Mouse (Mus musculus): ENCODE data around the gene Atp11c. TPM values are rescaled to one million over a fixed set of nuclear protein-coding genes. Genes with fewer than 3 reads are reported as not detected.

Gene Atp11c
- polyA plus RNA-seq (2012; fragmentation: generic; extraction: Trizol) = under 1 TPM; 0.06 to 0.80 TPM

DNA sequence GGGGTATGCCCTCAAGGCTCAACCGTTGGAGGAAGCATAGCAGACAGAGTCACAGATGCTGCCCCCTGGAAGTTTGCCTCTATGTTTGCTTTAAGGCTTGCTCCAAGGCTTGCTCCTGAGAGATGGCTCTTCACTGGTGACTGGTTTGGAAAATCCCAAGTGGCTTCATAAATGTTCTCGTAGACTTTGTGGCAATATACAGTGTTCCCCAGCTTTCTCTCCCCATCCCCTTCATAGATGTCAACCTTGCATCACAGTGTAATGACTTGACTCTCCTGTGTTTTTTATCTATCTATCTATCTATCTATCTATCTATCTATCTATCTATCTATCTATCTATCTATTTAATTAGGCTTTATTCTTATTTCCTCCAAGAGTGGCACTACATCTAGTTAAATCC, at the start of gene Atp11c:
TSS of gene Atp11c (minus strand) at position 101 of the 400 bp plus-strand sequence.

GRCm38 (mm10) chrX:60539149-60539548, 53.3 kb downstream of the Atp11c start, which contains the start of gene Gm7073:
Gene Gm7073 (minus strand): TSS chrX:60539249.

GRCm38 (mm10) chrX:60178744-60179458, 413.6 kb downstream of the Atp11c start, which contains the start of gene Mcf2:
Gene Mcf2 (minus strand): TSS chrX:60179089.

Other genes with a start within 250 kb of the Atp11c start
- not detected for gene Gm7073, start 53.4 kb downstream of the Atp11c start, polyA plus RNA-seq (2012; fragmentation: generic; extraction: Trizol)